In genomic region chr15:80096406-80096805, GRCm38 (mm10) we compare ENCODE assay signal across 13 mouse cellular contexts. TPM values are rescaled to one million over a fixed set of nuclear protein-coding genes. Genes with fewer than 3 reads are reported as not detected.
DNase-seq lines count a peak whose midpoint lies in the region; ATAC-seq and TF ChIP-seq lines count a peak whose summit lies in the region.
"Had no signal": no experiment of that assay in that cellular context is flagged by ENCODE, and none has a peak within 500 bp of the region (broad histone marks: within the 10 kb centered on the region; RNA-seq: fewer than 3 reads in every experiment).

No protein-coding gene starts in this region.

- H3K9ac ChIP-seq in intestine, embryonic 15.5 days, result no peak overlapping the region
- H3K9ac ChIP-seq in intestine, postnatal 0 days (ENCODE audit: low read depth, low read length), result no peak overlapping the region
- peak overlapping the region; percentile 9; the same call in 1 of the 2 replicates for H3K9ac ChIP-seq in ES-E14 (ENCODE audit: insufficient read depth, low read depth, low read length, poor library complexity, severe bottlenecking)
- H3K9ac ChIP-seq in liver, embryonic 16.5 days (ENCODE audit: low read depth, low read length), result peak overlapping the region; percentile 56

- WGBS in intestine, embryonic 15.5 days, result 80% methylated on average over 10 of the region's 10 CpGs
- 75% methylated on average over 10 of the region's 10 CpGs for WGBS in intestine, postnatal 0 days
- WGBS in liver, embryonic 16.5 days (ENCODE audit: insufficient replicate concordance), result 88% methylated on average over 10 of the region's 10 CpGs

- no peaks in the 10 kb centered on the region for H3K9me3 ChIP-seq in intestine, embryonic 15.5 days
- H3K9me3 ChIP-seq in intestine, postnatal 0 days (ENCODE audit: control insufficient read depth), result no peaks in the 10 kb centered on the region
- H3K9me3 ChIP-seq in ES-E14 (ENCODE audit: control insufficient read depth, insufficient read depth, low read depth, low read length), result no peaks in the 10 kb centered on the region
- H3K9me3 ChIP-seq in liver, embryonic 16.5 days (replicated peaks; ENCODE audit: control insufficient read depth, low read length), result no peaks in the 10 kb centered on the region

- intact Hi-C loops in gastrocnemius, adult 2 months (cut with DNase I), result no loop called here
- intact Hi-C loops in left cerebral cortex, postnatal 36 days (cut with DNase I), result no loop called here

- TF ChIP-seq CTCF in intestine, postnatal 0 days (IDR thresholded peaks at IDR 0.05; ENCODE audit: low read depth), result no peak
- no peak for TF ChIP-seq CTCF in bone marrow macrophage, adult 2 months (IDR thresholded peaks at IDR 0.05; ENCODE audit: low read depth, low read length)
- no peak for TF ChIP-seq CTCF in gastrocnemius, adult 2 months (IDR thresholded peaks at IDR 0.05)

- no peak for DNase-seq in ES-E14 (ENCODE audit: low read depth, low spot score)
- no peak for DNase-seq in gastrocnemius, adult 2 months
- no peak for DNase-seq in left cerebral cortex, postnatal 36 days (ENCODE audit: low spot score in 2 of 2)
- DNase-seq: kidney, adult 11 months; kidney, postnatal 4 days; right cerebral cortex, postnatal 4 days had no signal

- no peak overlapping the region for H3K4me3 ChIP-seq in intestine, embryonic 15.5 days (replicated peaks)
- H3K4me3 ChIP-seq in intestine, postnatal 0 days (ENCODE audit: low read depth, low read length), result no peak overlapping the region
- peak overlapping the region in 1 of 2 experiments; percentile 4; a peak in 1 of 4 replicates for H3K4me3 ChIP-seq in ES-E14 (ENCODE audit: insufficient read depth in 1 of 2, low read depth in 1 of 2, low read length in 2 of 2, poor library complexity in 1 of 2, severe bottlenecking in 1 of 2)
- H3K4me3 ChIP-seq in bone marrow macrophage, adult 2 months (ENCODE audit: insufficient read depth, low read length), result peak overlapping the region; percentile 73
- peak overlapping the region; percentile 53 for H3K4me3 ChIP-seq in liver, embryonic 16.5 days (ENCODE audit: low read depth, low read length)
- H3K4me3 ChIP-seq in gastrocnemius, adult 2 months, result no peak overlapping the region

- peak overlapping the region; percentile 48 for H3K27ac ChIP-seq in intestine, embryonic 15.5 days
- H3K27ac ChIP-seq in intestine, postnatal 0 days (ENCODE audit: low read depth, low read length), result no peak overlapping the region
- H3K27ac ChIP-seq in ES-E14 (ENCODE audit: insufficient read depth, low read depth, low read length, poor library complexity, severe bottlenecking), result peak overlapping the region; percentile 10; the same call in 1 of the 2 replicates
- peak overlapping the region; percentile 97 for H3K27ac ChIP-seq in bone marrow macrophage, adult 2 months (ENCODE audit: insufficient read depth, low read depth, low read length)
- peak overlapping the region; percentile 98 for H3K27ac ChIP-seq in liver, embryonic 16.5 days (ENCODE audit: low read length)
- no peak overlapping the region; the same call in 1 of the 2 replicates for H3K27ac ChIP-seq in gastrocnemius, adult 2 months

- H3K27me3 ChIP-seq in intestine, embryonic 15.5 days (replicated peaks), result peaks cover 14% of the 10 kb centered on the region
- H3K27me3 ChIP-seq in intestine, postnatal 0 days (replicated peaks; ENCODE audit: control insufficient read depth, insufficient read depth, low read length), result peaks cover 10% of the 10 kb centered on the region; the same call in 1 of the 2 replicates
- H3K27me3 ChIP-seq in liver, embryonic 16.5 days (ENCODE audit: control insufficient read depth, insufficient read depth, low read depth, low read length), result peaks cover 13% of the 10 kb centered on the region

- H3K4me1 ChIP-seq in intestine, embryonic 15.5 days (replicated peaks), result peaks cover 41% of the 10 kb centered on the region
- H3K4me1 ChIP-seq in intestine, postnatal 0 days (replicated peaks; ENCODE audit: control insufficient read depth, insufficient read depth, low read length), result 0 out of 2 replicates have a peak, but pooled peaks cover 4% of the 10 kb centered on the region
- H3K4me1 ChIP-seq in ES-E14 (ENCODE audit: control insufficient read depth in 2 of 2, insufficient read depth in 2 of 2, low read length in 2 of 2, poor library complexity in 1 of 2), result peaks cover 17 to 56% of the 10 kb centered on the region in 2 experiments
- H3K4me1 ChIP-seq in bone marrow macrophage, adult 2 months (ENCODE audit: control insufficient read depth, insufficient read depth, low read length), result peaks cover 47% of the 10 kb centered on the region
- peaks cover 54% of the 10 kb centered on the region for H3K4me1 ChIP-seq in liver, embryonic 16.5 days (ENCODE audit: control insufficient read depth, low read depth, low read length)

- H3K4me2 ChIP-seq in intestine, embryonic 15.5 days (replicated peaks), result no peak overlapping the region
- no peak overlapping the region for H3K4me2 ChIP-seq in intestine, postnatal 0 days (replicated peaks; ENCODE audit: low read depth)
- H3K4me2 ChIP-seq in liver, embryonic 16.5 days (ENCODE audit: low read depth, low read length), result peak overlapping the region; percentile 80
- H3K4me2 ChIP-seq: lung, embryonic 14.5 days; midbrain, embryonic 11.5 days had no signal

- in situ Hi-C loops in ES-E14 (cut with MboI; ENCODE audit: low sequenced_read_pairs in 2 of 2, unreplicated experiment in 2 of 2), result no loop called here

- no peak for ATAC-seq in intestine, embryonic 15.5 days
- ATAC-seq in intestine, postnatal 0 days, result no peak
- no peak for ATAC-seq in liver, embryonic 16.5 days (ENCODE audit: low read depth)
- ATAC-seq: activated CD4-positive, CD25-positive, alpha-beta regulatory T cell, adult 4 months had no signal

- TF ChIP-seq POLR2A in bone marrow macrophage, adult 2 months (IDR thresholded peaks at IDR 0.05; ENCODE audit: borderline replicate concordance, low read depth, low read length), result no peak

- no peaks in the 10 kb centered on the region for H3K36me3 ChIP-seq in intestine, embryonic 15.5 days
- H3K36me3 ChIP-seq in intestine, postnatal 0 days (ENCODE audit: control insufficient read depth, insufficient read depth), result no peaks in the 10 kb centered on the region
- no peaks in the 10 kb centered on the region; the same call in 1 of the 2 replicates for H3K36me3 ChIP-seq in ES-E14 (ENCODE audit: control insufficient read depth, insufficient read depth, low read length, poor library complexity, severe bottlenecking)
- no peaks in the 10 kb centered on the region for H3K36me3 ChIP-seq in liver, embryonic 16.5 days (ENCODE audit: control insufficient read depth, insufficient read depth)

TF ChIP-seq in ES-E14, 5 proteins besides CTCF, POLR2A, EP300 and RAD21:
- TF ChIP-seq ZC3H11A (IDR thresholded peaks at IDR 0.05; ENCODE audit: borderline replicate concordance, low read depth, low read length) (no peak), MAFK (IDR thresholded peaks at IDR 0.05; ENCODE audit: insufficient read depth, low read depth, low read length) (no peak), ZNF384 (IDR thresholded peaks at IDR 0.05; ENCODE audit: low read depth, low read length) (no peak)

RNA-seq across cellular contexts. Expression of gene Rpl3, which starts 4.7 kb away (rescaled TPM):
- polyA plus RNA-seq in intestine, embryonic 15.5 days (2015; fragmentation: Nextera tagmentation; extraction: Ambion mirVana), result 1,109 and 1,134 TPM in 2 replicates
- 436 and 450 TPM in 2 replicates for polyA plus RNA-seq in intestine, postnatal 0 days (2015; fragmentation: Nextera tagmentation; extraction: Ambion mirVana)
- total RNA-seq in ES-E14 (2012; rRNA removed), result 1,661 and 1,803 TPM in 2 replicates
- 928 and 957 TPM in 2 replicates for polyA plus RNA-seq in bone marrow macrophage, adult 2 months (2012; ENCODE audit: insufficient read depth, insufficient read length, missing spikeins)
- 481 and 545 TPM in 2 replicates for polyA plus RNA-seq in liver, embryonic 16.5 days (2015; fragmentation: Nextera tagmentation; extraction: Ambion mirVana)
- 10 to 100 TPM; 38.6 to 51.4 TPM for total RNA-seq in gastrocnemius, adult 2 months (2021)
- total RNA-seq in left cerebral cortex, postnatal 36 days (2021), result 100 to 1,000 TPM; 416 to 501 TPM

RNA-seq across cellular contexts. Expression of gene Syngr1, which starts 5.3 kb away (rescaled TPM):
- 18.2 and 18.7 TPM in 2 replicates for polyA plus RNA-seq in intestine, embryonic 15.5 days (2015; fragmentation: Nextera tagmentation; extraction: Ambion mirVana)
- polyA plus RNA-seq in intestine, postnatal 0 days (2015; fragmentation: Nextera tagmentation; extraction: Ambion mirVana), result 6.8 and 10.4 TPM in 2 replicates
- 78.8 and 105 TPM in 2 replicates for total RNA-seq in ES-E14 (2012; rRNA removed)
- 95.0 and 111 TPM in 2 replicates for polyA plus RNA-seq in bone marrow macrophage, adult 2 months (2012; ENCODE audit: insufficient read depth, insufficient read length, missing spikeins)
- polyA plus RNA-seq in liver, embryonic 16.5 days (2015; fragmentation: Nextera tagmentation; extraction: Ambion mirVana), result 11.3 and 12.7 TPM in 2 replicates
- total RNA-seq in gastrocnemius, adult 2 months (2021), result 10 to 100 TPM; 46.1 to 46.4 TPM
- total RNA-seq in left cerebral cortex, postnatal 36 days (2021), result 100 to 1,000 TPM; 424 to 526 TPM

RNA-seq across cellular contexts. Expression of gene Tab1, which starts 36.5 kb away (rescaled TPM):
- 28.5 and 29.0 TPM in 2 replicates for polyA plus RNA-seq in intestine, embryonic 15.5 days (2015; fragmentation: Nextera tagmentation; extraction: Ambion mirVana)
- polyA plus RNA-seq in intestine, postnatal 0 days (2015; fragmentation: Nextera tagmentation; extraction: Ambion mirVana), result 12.6 and 13.6 TPM in 2 replicates
- 16.6 and 24.3 TPM in 2 replicates for total RNA-seq in ES-E14 (2012; rRNA removed)
- 18.3 and 19.2 TPM in 2 replicates for polyA plus RNA-seq in bone marrow macrophage, adult 2 months (2012; ENCODE audit: insufficient read depth, insufficient read length, missing spikeins)
- 11.3 and 12.2 TPM in 2 replicates for polyA plus RNA-seq in liver, embryonic 16.5 days (2015; fragmentation: Nextera tagmentation; extraction: Ambion mirVana)
- total RNA-seq in gastrocnemius, adult 2 months (2021), result 10 to 100 TPM; 13.0 to 16.1 TPM
- 10 to 100 TPM; 23.1 to 30.4 TPM for total RNA-seq in left cerebral cortex, postnatal 36 days (2021)

Comparison
In these comparisons a context has a peak if more than half of its experiments do, and no peak if none do; other contexts are left out.
1. H3K27ac ChIP-seq: peak in intestine, embryonic 15.5 days (single experiment), ES-E14 (single experiment), bone marrow macrophage, adult 2 months (single experiment) and liver, embryonic 16.5 days (single experiment); none in intestine, postnatal 0 days (single experiment) and gastrocnemius, adult 2 months (single experiment).
2. H3K4me3 ChIP-seq: peak in bone marrow macrophage, adult 2 months (single experiment) and liver, embryonic 16.5 days (single experiment); none in intestine, embryonic 15.5 days (single experiment), intestine, postnatal 0 days (single experiment) and gastrocnemius, adult 2 months (single experiment).
3. H3K9ac ChIP-seq: peak in ES-E14 (single experiment) and liver, embryonic 16.5 days (single experiment); none in intestine, embryonic 15.5 days (single experiment) and intestine, postnatal 0 days (single experiment).